Mouse (Mus musculus): ENCODE measurements around the gene 4933424G06Rik. TPM values are rescaled to one million over a fixed set of nuclear protein-coding genes. Genes with fewer than 3 reads are reported as not detected.
"Not testable (repeated sequence)": the region's sequence is repeated elsewhere in the genome, so short reads cannot be mapped to it uniquely, and the experiment has no call there.

The 4933424G06Rik gene
- polyA plus RNA-seq (2015; fragmentation: Nextera tagmentation; extraction: Ambion mirVana) = 0.11 TPM in 1 of 2 replicates, not detected in the other

GRCm38 (mm10) chr1:36709854-36710280, at the start of gene 4933424G06Rik:
TSS of gene 4933424G06Rik (plus strand) at chr1:36710149.
- peaks cover 10% of the 10 kb centered on the region; the same call in 1 of the 2 replicates for H3K4me1 ChIP-seq (ENCODE audit: insufficient read depth, low read depth, low read length)
- 2% methylated on average over 29 of the region's 29 CpGs for WGBS
- peak within 1 kb of the TSS; percentile 92 for H3K27ac ChIP-seq (ENCODE audit: low read length)
- DNase-seq (ENCODE audit: low spot score) (peak; percentile 99), ATAC-seq (peak; percentile 98)
- H3K36me3 ChIP-seq (ENCODE audit: insufficient read depth, low read length) = peaks cover 2% of the 10 kb centered on the region; the same call in 1 of the 2 replicates
- peak within 1 kb of the TSS; percentile 94 for H3K4me2 ChIP-seq (replicated peaks; ENCODE audit: low read depth, low read length)
- H3K4me3 ChIP-seq (ENCODE audit: low read depth, low read length) = peak within 1 kb of the TSS; percentile 89
- H3K9ac ChIP-seq (replicated peaks; ENCODE audit: low read depth) = peak within 1 kb of the TSS; percentile 82
- no peaks in the 10 kb centered on the region for H3K9me3 ChIP-seq (ENCODE audit: low read length)
- TF ChIP-seq CTCF (IDR thresholded peaks at IDR 0.05) (no peak), EP300 (IDR thresholded peaks at IDR 0.05) (no peak)
- H3K27me3 ChIP-seq (replicated peaks; ENCODE audit: insufficient read depth, low read length) = no peaks in the 10 kb centered on the region

GRCm38 (mm10) chr1:36664457-36664856, 45.5 kb upstream of the 4933424G06Rik start:
- H3K9ac ChIP-seq (replicated peaks; ENCODE audit: low read depth) = no peak overlapping the region
- no peak overlapping the region for H3K4me3 ChIP-seq (ENCODE audit: low read depth, low read length)
- peak; percentile 66 for TF ChIP-seq CTCF (IDR thresholded peaks at IDR 0.05)
- TF ChIP-seq EP300 (IDR thresholded peaks at IDR 0.05) = no peak
- 40% methylated on average over 4 of the region's 4 CpGs for WGBS
- no peak for ATAC-seq
- H3K36me3 ChIP-seq (ENCODE audit: insufficient read depth, low read length) = no peaks in the 10 kb centered on the region
- peak; percentile 27 for DNase-seq (ENCODE audit: low spot score)
- no peaks in the 10 kb centered on the region for H3K27me3 ChIP-seq (replicated peaks; ENCODE audit: insufficient read depth, low read length)
- H3K4me1 ChIP-seq (ENCODE audit: insufficient read depth, low read depth, low read length) = no peaks in the 10 kb centered on the region
- no peak overlapping the region for H3K27ac ChIP-seq (ENCODE audit: low read length)
- H3K4me2 ChIP-seq (replicated peaks; ENCODE audit: low read depth, low read length) = no peak overlapping the region
- H3K9me3 ChIP-seq (ENCODE audit: low read length) = no peaks in the 10 kb centered on the region

GRCm38 (mm10) chr1:36665165-36665723, 44.7 kb upstream of the 4933424G06Rik start:
- H3K9ac ChIP-seq (replicated peaks; ENCODE audit: low read depth) = no peak overlapping the region
- 57% methylated on average over 11 of the region's 11 CpGs for WGBS
- H3K9me3 ChIP-seq (ENCODE audit: low read length) = no peaks in the 10 kb centered on the region
- no peak overlapping the region for H3K4me3 ChIP-seq (ENCODE audit: low read depth, low read length)
- no peaks in the 10 kb centered on the region for H3K27me3 ChIP-seq (replicated peaks; ENCODE audit: insufficient read depth, low read length)
- no peak for TF ChIP-seq CTCF (IDR thresholded peaks at IDR 0.05)
- no peak for TF ChIP-seq EP300 (IDR thresholded peaks at IDR 0.05)
- H3K4me2 ChIP-seq (replicated peaks; ENCODE audit: low read depth, low read length) = no peak overlapping the region
- H3K4me1 ChIP-seq (ENCODE audit: insufficient read depth, low read depth, low read length) = no peaks in the 10 kb centered on the region
- H3K36me3 ChIP-seq (ENCODE audit: insufficient read depth, low read length) = no peaks in the 10 kb centered on the region
- no peak overlapping the region for H3K27ac ChIP-seq (ENCODE audit: low read length)
- peak; percentile 13 for DNase-seq (ENCODE audit: low spot score)
- ATAC-seq = no peak

- H3K36me3 ChIP-seq (ENCODE audit: insufficient read depth, low read length) = no peaks in the 10 kb centered on the region
- H3K27me3 ChIP-seq (replicated peaks; ENCODE audit: insufficient read depth, low read length) = no peaks in the 10 kb centered on the region
- H3K9ac ChIP-seq (replicated peaks; ENCODE audit: low read depth) = no peak overlapping the region
- H3K9me3 ChIP-seq (ENCODE audit: low read length) = no peaks in the 10 kb centered on the region
- H3K4me3 ChIP-seq (ENCODE audit: low read depth, low read length) = no peak overlapping the region
- no peaks in the 10 kb centered on the region for H3K4me1 ChIP-seq (ENCODE audit: insufficient read depth, low read depth, low read length)
- H3K27ac ChIP-seq (ENCODE audit: low read length) = no peak overlapping the region
- no peak overlapping the region for H3K4me2 ChIP-seq (replicated peaks; ENCODE audit: low read depth, low read length)
- WGBS = 58% methylated on average over 4 of the region's 4 CpGs
- no peak for DNase-seq (ENCODE audit: low spot score)
- no peak for ATAC-seq
- TF ChIP-seq CTCF (IDR thresholded peaks at IDR 0.05) (no peak), EP300 (IDR thresholded peaks at IDR 0.05) (no peak)
These were observed 44.0 kb upstream of the 4933424G06Rik start for GRCm38 (mm10) chr1:36665934-36666333.

GRCm38 (mm10) chr1:36668007-36668406, 41.9 kb upstream of the 4933424G06Rik start:
- H3K27me3 ChIP-seq (replicated peaks; ENCODE audit: insufficient read depth, low read length); ATAC-seq: not testable (repeated sequence)
- 67% methylated on average over 2 of the region's 4 CpGs for WGBS

GRCm38 (mm10) chr1:36670256-36670655, 39.7 kb upstream of the 4933424G06Rik start:
- no peaks in the 10 kb centered on the region for H3K4me1 ChIP-seq (ENCODE audit: insufficient read depth, low read depth, low read length)
- H3K4me3 ChIP-seq (ENCODE audit: low read depth, low read length) = no peak overlapping the region
- no peak overlapping the region for H3K9ac ChIP-seq (replicated peaks; ENCODE audit: low read depth)
- no peaks in the 10 kb centered on the region for H3K27me3 ChIP-seq (replicated peaks; ENCODE audit: insufficient read depth, low read length)
- H3K4me2 ChIP-seq (replicated peaks; ENCODE audit: low read depth, low read length) = no peak overlapping the region
- DNase-seq (ENCODE audit: low spot score) (no peak), ATAC-seq (no peak)
- H3K36me3 ChIP-seq (ENCODE audit: insufficient read depth, low read length) = no peaks in the 10 kb centered on the region
- no peaks in the 10 kb centered on the region for H3K9me3 ChIP-seq (ENCODE audit: low read length)
- TF ChIP-seq EP300 (IDR thresholded peaks at IDR 0.05) (no peak), CTCF (IDR thresholded peaks at IDR 0.05) (no peak)
- 56% methylated on average over 4 of the region's 4 CpGs for WGBS
- no peak overlapping the region for H3K27ac ChIP-seq (ENCODE audit: low read length)

More at GRCm38 (mm10) chr1:36668007-36668406, 41.9 kb upstream of the 4933424G06Rik start:
- not testable (repeated sequence) for H3K27ac ChIP-seq (ENCODE audit: low read length); H3K9me3 ChIP-seq (ENCODE audit: low read length); DNase-seq (ENCODE audit: low spot score); H3K4me3 ChIP-seq (ENCODE audit: low read depth, low read length); H3K4me1 ChIP-seq (ENCODE audit: insufficient read depth, low read depth, low read length); H3K4me2 ChIP-seq (replicated peaks; ENCODE audit: low read depth, low read length); H3K36me3 ChIP-seq (ENCODE audit: insufficient read depth, low read length); H3K9ac ChIP-seq (replicated peaks; ENCODE audit: low read depth)

All from lung, postnatal 0 days (tissue).